Mouse (Mus musculus): ENCODE results near the gene Brd7. TPM values are rescaled to one million over a fixed set of nuclear protein-coding genes. Genes with fewer than 3 reads are reported as not detected.

Gene Brd7
- total and polyA plus RNA-seq, 2 experiments, result 12.7 to 22.7 TPM

- Histone ChIP-seq H3K27me3 (ENCODE audit: control insufficient read depth, insufficient read depth, low read length) (no peaks in the 10 kb centered on the region), H3K79me2 (ENCODE audit: control insufficient read depth, insufficient read depth, low read length) (no peaks in the 10 kb centered on the region), H3K4me3 (ENCODE audit: insufficient read depth, low read depth, low read length) (no peak overlapping the region), H3K4me1 (ENCODE audit: control insufficient read depth, insufficient read depth, low read length) (no peaks in the 10 kb centered on the region), H3K27ac (replicated peaks; ENCODE audit: insufficient read depth, low read depth, low read length) (no peak overlapping the region), H3K36me3 (ENCODE audit: control insufficient read depth, insufficient read depth, low read length) (peaks cover 42% of the 10 kb centered on the region), H3K9ac (ENCODE audit: low read depth, low read length) (no peak overlapping the region)
- no peak for DNase-seq (ENCODE audit: extremely low read depth, low read depth, low spot score)
- TF ChIP-seq CTCF (IDR thresholded peaks at IDR 0.05; ENCODE audit: low read depth, low read length), result no peak
- 94% methylated on average over 6 of the region's 6 CpGs for WGBS
Observed at GRCm38 (mm10) chr8:88328689-88329088, 33.3 kb downstream of the Brd7 start.

- WGBS, result 97% methylated on average over 12 of the region's 12 CpGs
- H3K27ac ChIP-seq (replicated peaks; ENCODE audit: insufficient read depth, low read depth, low read length), result no peak overlapping the region
- no peak for DNase-seq (ENCODE audit: extremely low read depth, low read depth, low spot score)
- H3K27me3 ChIP-seq (ENCODE audit: control insufficient read depth, insufficient read depth, low read length), result no peaks in the 10 kb centered on the region
- H3K36me3 ChIP-seq (ENCODE audit: control insufficient read depth, insufficient read depth, low read length), result peaks cover 22% of the 10 kb centered on the region
- H3K79me2 ChIP-seq (ENCODE audit: control insufficient read depth, insufficient read depth, low read length), result no peaks in the 10 kb centered on the region
- TF ChIP-seq POLR2A (IDR thresholded peaks at IDR 0.05; ENCODE audit: extremely low read depth, insufficient read depth, low read length), result no peak
- no peak for TF ChIP-seq CTCF (IDR thresholded peaks at IDR 0.05; ENCODE audit: low read depth, low read length)
- no peaks in the 10 kb centered on the region for H3K4me1 ChIP-seq (ENCODE audit: control insufficient read depth, insufficient read depth, low read length)
- H3K9ac ChIP-seq (ENCODE audit: low read depth, low read length), result no peak overlapping the region
- H3K4me3 ChIP-seq (ENCODE audit: insufficient read depth, low read depth, low read length), result no peak overlapping the region
Observed at GRCm38 (mm10) chr8:88326328-88326727, 35.7 kb downstream of the Brd7 start.

GRCm38 (mm10) chr8:88325795-88326194 lies 36.2 kb downstream of the Brd7 start:
- WGBS, result 90% methylated on average over 5 of the region's 5 CpGs
- no peak overlapping the region for H3K27ac ChIP-seq (replicated peaks; ENCODE audit: insufficient read depth, low read depth, low read length)
- no peaks in the 10 kb centered on the region for H3K4me1 ChIP-seq (ENCODE audit: control insufficient read depth, insufficient read depth, low read length)
- TF ChIP-seq POLR2A (IDR thresholded peaks at IDR 0.05; ENCODE audit: extremely low read depth, insufficient read depth, low read length), result no peak
- no peak overlapping the region for H3K9ac ChIP-seq (ENCODE audit: low read depth, low read length)
- no peak for DNase-seq (ENCODE audit: extremely low read depth, low read depth, low spot score)
- peaks cover 20% of the 10 kb centered on the region; the same call in 1 of the 2 replicates for H3K36me3 ChIP-seq (ENCODE audit: control insufficient read depth, insufficient read depth, low read length)
- no peaks in the 10 kb centered on the region for H3K27me3 ChIP-seq (ENCODE audit: control insufficient read depth, insufficient read depth, low read length)
- no peaks in the 10 kb centered on the region for H3K79me2 ChIP-seq (ENCODE audit: control insufficient read depth, insufficient read depth, low read length)
- H3K4me3 ChIP-seq (ENCODE audit: insufficient read depth, low read depth, low read length), result no peak overlapping the region

GRCm38 (mm10) chr8:88325251-88325650 lies 36.7 kb downstream of the Brd7 start:
- H3K27ac ChIP-seq (replicated peaks; ENCODE audit: insufficient read depth, low read depth, low read length), result no peak overlapping the region
- no peak for TF ChIP-seq CTCF (IDR thresholded peaks at IDR 0.05; ENCODE audit: low read depth, low read length)
- no peak for TF ChIP-seq POLR2A (IDR thresholded peaks at IDR 0.05; ENCODE audit: extremely low read depth, insufficient read depth, low read length)
- no peaks in the 10 kb centered on the region for H3K4me1 ChIP-seq (ENCODE audit: control insufficient read depth, insufficient read depth, low read length)
- no peak overlapping the region for H3K9ac ChIP-seq (ENCODE audit: low read depth, low read length)
- no peaks in the 10 kb centered on the region for H3K27me3 ChIP-seq (ENCODE audit: control insufficient read depth, insufficient read depth, low read length)
- peaks cover 16% of the 10 kb centered on the region; the same call in 1 of the 2 replicates for H3K36me3 ChIP-seq (ENCODE audit: control insufficient read depth, insufficient read depth, low read length)
- WGBS, result 71% methylated on average over 5 of the region's 5 CpGs
- no peak for DNase-seq (ENCODE audit: extremely low read depth, low read depth, low spot score)
- H3K4me3 ChIP-seq (ENCODE audit: insufficient read depth, low read depth, low read length), result no peak overlapping the region
- H3K79me2 ChIP-seq (ENCODE audit: control insufficient read depth, insufficient read depth, low read length), result no peaks in the 10 kb centered on the region

- peaks cover 12% of the 10 kb centered on the region; the same call in 1 of the 2 replicates for H3K36me3 ChIP-seq (ENCODE audit: control insufficient read depth, insufficient read depth, low read length)
Observed at GRCm38 (mm10) chr8:88324760-88325159, 37.2 kb downstream of the Brd7 start.

GRCm38 (mm10) chr8:88323523-88323922 lies 38.5 kb downstream of the Brd7 start:
- no peaks in the 10 kb centered on the region for H3K4me1 ChIP-seq (ENCODE audit: control insufficient read depth, insufficient read depth, low read length)
- WGBS, result 81% methylated on average over 5 of the region's 5 CpGs
- no peaks in the 10 kb centered on the region for H3K27me3 ChIP-seq (ENCODE audit: control insufficient read depth, insufficient read depth, low read length)
- no peak for DNase-seq (ENCODE audit: extremely low read depth, low read depth, low spot score)
- no peak overlapping the region for H3K4me3 ChIP-seq (ENCODE audit: insufficient read depth, low read depth, low read length)
- peaks cover 4% of the 10 kb centered on the region; the same call in 1 of the 2 replicates for H3K36me3 ChIP-seq (ENCODE audit: control insufficient read depth, insufficient read depth, low read length)
- no peak overlapping the region for H3K9ac ChIP-seq (ENCODE audit: low read depth, low read length)
- TF ChIP-seq CTCF (IDR thresholded peaks at IDR 0.05; ENCODE audit: low read depth, low read length) (no peak), POLR2A (IDR thresholded peaks at IDR 0.05; ENCODE audit: extremely low read depth, insufficient read depth, low read length) (no peak)
- H3K27ac ChIP-seq (replicated peaks; ENCODE audit: insufficient read depth, low read depth, low read length), result no peak overlapping the region
- no peaks in the 10 kb centered on the region for H3K79me2 ChIP-seq (ENCODE audit: control insufficient read depth, insufficient read depth, low read length)

More at GRCm38 (mm10) chr8:88324760-88325159, 37.2 kb downstream of the Brd7 start:
- Histone ChIP-seq H3K79me2 (ENCODE audit: control insufficient read depth, insufficient read depth, low read length) (no peaks in the 10 kb centered on the region), H3K4me3 (ENCODE audit: insufficient read depth, low read depth, low read length) (no peak overlapping the region), H3K9ac (ENCODE audit: low read depth, low read length) (no peak overlapping the region), H3K27ac (replicated peaks; ENCODE audit: insufficient read depth, low read depth, low read length) (no peak overlapping the region), H3K4me1 (ENCODE audit: control insufficient read depth, insufficient read depth, low read length) (no peaks in the 10 kb centered on the region), H3K27me3 (ENCODE audit: control insufficient read depth, insufficient read depth, low read length) (no peaks in the 10 kb centered on the region)
- no peak for DNase-seq (ENCODE audit: extremely low read depth, low read depth, low spot score)
- 91% methylated on average over 11 of the region's 11 CpGs for WGBS
- TF ChIP-seq CTCF (IDR thresholded peaks at IDR 0.05; ENCODE audit: low read depth, low read length) (no peak), POLR2A (IDR thresholded peaks at IDR 0.05; ENCODE audit: extremely low read depth, insufficient read depth, low read length) (no peak)
